Mouse (Mus musculus) adrenal gland, adult 18-20 months (tissue): ENCODE results near the gene Gpc6. TPM values are rescaled to one million over a fixed set of nuclear protein-coding genes. Genes with fewer than 3 reads are reported as not detected.

Experiments
- DNase-seq, 2 experiments: peaks; one replicate each; pipeline ENCODE4 v3.0.0; 2021 to 2022; ENCODE audit warnings: low spot score in 2 of 2
- total RNA-seq, 2 experiments: library from RNA; stranded (reverse); gene quantifications; 1 replicate in 1 of 2; 2 replicates in 1 of 2; pipeline ENCODE4 v1.2.3; 2021

Gene Gpc6
- total RNA-seq, 2 experiments from 2014 or later, result 9.2 to 9.8 TPM

- no peak for DNase-seq
Observed at GRCm38 (mm10) chr14:117599758-117600157, 674.6 kb downstream of the Gpc6 start.

GRCm38 (mm10) chr14:117603837-117604236 is 678.7 kb downstream of the Gpc6 start:
- no peak for DNase-seq

DNA sequence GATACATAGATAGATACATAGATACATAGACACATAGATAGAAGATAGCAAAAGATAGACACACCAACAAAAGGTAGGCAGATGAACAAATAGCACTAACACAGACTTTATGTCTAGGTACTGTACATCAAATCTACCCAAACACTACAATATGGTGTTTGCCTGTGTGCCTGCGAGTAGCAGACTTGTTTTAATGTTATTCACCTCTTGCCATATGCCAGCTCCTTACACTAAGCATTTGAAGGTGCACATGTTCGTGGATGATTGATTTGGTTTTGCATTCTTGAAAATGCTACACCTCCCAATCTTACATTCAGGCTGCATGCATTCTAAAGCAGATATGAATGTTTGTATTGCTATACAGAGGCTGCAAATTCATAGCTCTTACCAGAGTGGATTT is 680.6 kb downstream of the Gpc6 start:
- no peak for DNase-seq

- DNase-seq, result no peak
Observed at GRCm38 (mm10) chr14:117611113-117611512, 686.0 kb downstream of the Gpc6 start.

- no peak for DNase-seq
Observed at GRCm38 (mm10) chr14:117625100-117625710, 700.1 kb downstream of the Gpc6 start.

- no peak for DNase-seq
Observed at GRCm38 (mm10) chr14:117634238-117634940, 709.3 kb downstream of the Gpc6 start.

DNA sequence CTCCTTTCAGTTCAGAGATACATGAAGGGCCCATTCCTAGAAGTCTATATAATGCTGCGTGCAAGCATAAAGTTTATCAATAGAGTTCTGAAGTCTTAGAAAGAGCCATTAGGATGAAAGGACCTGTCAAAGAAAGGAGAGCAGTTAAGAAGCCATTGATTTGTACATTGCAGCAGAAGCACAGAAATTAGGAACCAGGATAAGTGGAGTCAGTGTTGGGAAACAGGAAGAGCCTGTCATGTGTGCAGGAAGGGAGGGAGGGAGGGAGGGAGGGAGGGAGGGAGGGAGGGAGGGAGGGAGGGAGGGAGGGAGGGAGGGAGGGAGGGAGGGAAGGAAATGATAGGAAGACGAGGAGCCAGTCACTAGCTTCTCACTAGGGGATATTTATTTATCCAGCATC is 716.7 kb downstream of the Gpc6 start:
- DNase-seq, result no peak

DNA sequence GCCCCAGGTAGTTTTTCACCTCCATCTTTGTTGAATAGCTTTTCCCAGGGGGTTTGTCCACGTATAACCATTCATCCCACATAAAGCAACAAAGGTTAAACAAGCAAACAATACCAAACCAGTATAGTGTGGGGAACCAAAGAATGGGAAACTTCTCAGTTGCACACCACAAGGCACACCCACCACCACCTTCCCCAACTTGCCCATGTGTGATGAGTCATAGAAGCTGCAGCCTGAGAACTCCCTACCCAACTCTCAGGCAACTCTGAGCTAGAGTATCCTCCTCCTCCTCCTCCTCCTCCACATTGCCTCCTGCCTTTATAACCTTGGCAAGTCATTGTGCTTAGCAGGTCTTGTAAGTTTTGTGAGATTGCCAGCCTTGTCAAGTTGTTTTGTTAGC is 718.0 kb downstream of the Gpc6 start:
- no peak for DNase-seq

GRCm38 (mm10) chr14:117648199-117648960 is 723.3 kb downstream of the Gpc6 start:
- no peak for DNase-seq

GRCm38 (mm10) chr14:117650141-117650540 is 725.0 kb downstream of the Gpc6 start:
- DNase-seq, result no peak

DNA sequence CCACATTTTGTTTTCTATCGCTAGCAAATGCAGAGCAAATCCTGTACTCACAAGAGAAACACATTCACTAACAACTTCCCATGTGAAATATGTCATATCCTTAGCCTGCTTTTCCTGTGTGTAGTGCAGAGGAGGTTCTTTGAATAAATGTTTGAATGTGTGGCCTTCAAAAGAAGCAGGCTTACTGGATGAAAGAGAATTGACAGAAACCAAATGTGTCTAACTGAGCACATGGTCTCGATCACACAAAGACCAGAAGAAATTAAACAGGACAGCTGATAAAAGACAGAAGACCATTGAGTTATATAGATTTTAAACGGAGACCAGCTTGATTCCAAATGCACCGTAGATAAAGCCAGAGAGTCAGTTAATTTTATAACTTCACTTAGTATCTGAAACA is 726.2 kb downstream of the Gpc6 start:
- DNase-seq, result no peak

- no peak for DNase-seq
Observed at GRCm38 (mm10) chr14:117651938-117652337, 726.8 kb downstream of the Gpc6 start.

DNA sequence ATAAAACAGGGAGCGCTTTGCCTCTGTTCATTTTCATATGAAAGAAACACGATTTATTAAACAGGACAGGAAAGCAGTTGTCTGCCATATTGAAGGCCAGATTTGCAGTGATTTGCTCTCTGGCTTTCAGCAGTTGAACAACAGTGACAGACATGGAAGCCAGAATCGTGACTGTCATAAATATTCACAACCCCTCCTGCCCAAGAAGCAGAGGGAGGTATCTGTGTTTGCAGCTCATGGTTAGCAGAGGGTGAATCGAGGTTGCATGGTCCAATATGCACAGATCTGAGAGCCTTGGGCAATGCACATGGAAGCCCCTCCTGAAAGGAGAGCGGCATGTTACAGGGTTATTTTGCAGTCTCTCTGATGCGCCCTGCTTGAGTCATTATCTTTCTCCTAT is 730.3 kb downstream of the Gpc6 start:
- DNase-seq, result no peak

DNA sequence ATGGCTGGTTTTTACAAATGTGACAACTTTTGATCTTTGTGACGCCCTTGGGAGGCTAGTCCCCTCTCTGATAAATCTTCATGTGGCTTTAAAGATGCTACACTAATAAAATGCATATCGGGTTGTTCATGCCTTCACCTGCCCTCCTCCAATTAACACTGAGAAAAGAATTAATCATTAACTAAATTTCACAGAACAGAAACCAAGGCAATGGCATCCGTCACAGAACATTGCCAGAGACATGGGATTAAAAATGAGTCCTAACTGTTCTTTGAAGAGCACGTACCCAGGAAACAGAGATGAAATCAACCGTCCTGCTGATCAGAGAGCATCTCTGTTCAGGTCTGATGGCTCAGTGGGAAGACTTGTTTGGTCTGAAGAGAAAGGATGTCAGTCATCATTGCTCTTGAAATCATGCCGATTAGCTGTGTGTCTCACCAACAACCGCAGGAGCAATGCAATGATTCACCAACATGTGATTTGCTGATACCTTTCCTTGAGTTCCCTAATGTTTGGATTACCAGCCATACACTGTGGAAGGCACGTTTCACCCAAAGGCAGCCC is 734.2 kb downstream of the Gpc6 start:
- no peak for DNase-seq

- no peak for DNase-seq
Observed at GRCm38 (mm10) chr14:117662261-117662660, 737.1 kb downstream of the Gpc6 start.

- no peak for DNase-seq
Observed at GRCm38 (mm10) chr14:117664796-117665195, 739.7 kb downstream of the Gpc6 start.

GRCm38 (mm10) chr14:117666126-117666525 is 741.0 kb downstream of the Gpc6 start:
- no peak for DNase-seq

DNA sequence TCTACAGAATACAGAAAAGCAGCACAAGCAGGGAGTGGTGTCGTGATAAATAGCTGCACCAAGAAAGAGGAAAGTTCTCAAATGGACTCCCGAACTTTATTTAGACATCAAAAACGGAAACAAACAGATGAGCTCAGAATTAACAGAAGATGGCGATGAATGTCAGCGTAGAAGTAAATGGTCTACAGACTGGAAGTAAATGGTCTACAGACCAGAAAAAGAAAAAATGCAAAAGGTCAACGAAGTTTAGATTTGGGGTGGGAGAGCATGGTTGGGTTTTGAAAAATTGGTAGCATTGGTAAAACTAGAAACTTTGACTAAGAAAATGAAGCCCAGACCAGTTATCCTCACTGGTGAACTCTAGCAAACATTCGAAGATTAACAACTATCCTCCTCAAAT is 748.4 kb downstream of the Gpc6 start:
- DNase-seq, result no peak

DNA sequence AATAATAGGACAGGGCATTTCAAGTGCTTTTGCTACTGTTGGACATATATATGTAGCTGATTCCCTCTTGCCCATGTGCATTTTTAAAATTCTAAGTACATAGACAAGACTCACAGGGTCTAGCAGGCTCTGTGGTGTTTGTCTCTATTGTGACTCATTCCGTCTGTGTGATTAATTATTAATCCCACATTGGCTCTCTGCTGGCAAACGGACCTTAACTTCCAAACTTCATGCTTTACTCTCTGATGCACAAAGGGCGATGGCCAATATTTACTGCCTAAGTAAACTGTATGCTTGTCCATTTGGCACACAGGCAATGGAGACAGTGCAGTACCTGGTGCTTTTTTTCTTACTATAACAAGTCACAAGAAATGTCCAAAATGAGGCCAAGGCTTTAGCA is 749.4 kb downstream of the Gpc6 start:
- no peak for DNase-seq

GRCm38 (mm10) chr14:117679926-117680325 is 754.8 kb downstream of the Gpc6 start:
- peak; percentile 22 to 24 for DNase-seq

- DNase-seq, result peak in 1 of 2 experiments; percentile 12
Observed at GRCm38 (mm10) chr14:117681321-117681921, 756.3 kb downstream of the Gpc6 start.
